Mouse (Mus musculus) cortical plate, adult 2 months (tissue): Measurements from ENCODE around the gene Hivep3.

Source experiments
- CTCF ChIP-seq: fragments of 200-500 bp; IDR thresholded peaks from 2 replicates; pipeline ENCODE4 v1.5.1; 2011; ENCODE audit warnings: mild to moderate bottlenecking, control low read depth, low read length; ENCODE audit not compliant: insufficient read depth; ENCODE audit errors: extremely low read depth
- POLR2A ChIP-seq: fragments of 200-500 bp; IDR thresholded peaks from 2 replicates; pipeline ENCODE4 v1.6.1; 2011; ENCODE audit warnings: mild to moderate bottlenecking, low read length, control low read depth; ENCODE audit not compliant: insufficient read depth; ENCODE audit errors: extremely low read depth

- TF ChIP-seq CTCF (no peak), POLR2A (no peak)
Measured at GRCm38 (mm10) chr4:119762171-119762570, 28.6 kb downstream of the Hivep3 start.
